Mouse (Mus musculus) cortical plate, adult 2 months (tissue): Measurements from ENCODE around the gene Mfsd4b3.

Experiments
- CTCF ChIP-seq: fragments of 200-500 bp; IDR thresholded peaks from 2 replicates; pipeline ENCODE4 v1.5.1; 2011; ENCODE audit warnings: mild to moderate bottlenecking, control low read depth, low read length; ENCODE audit not compliant: insufficient read depth; ENCODE audit errors: extremely low read depth
- POLR2A ChIP-seq: fragments of 200-500 bp; IDR thresholded peaks from 2 replicates; pipeline ENCODE4 v1.6.1; 2011; ENCODE audit warnings: mild to moderate bottlenecking, low read length, control low read depth; ENCODE audit not compliant: insufficient read depth; ENCODE audit errors: extremely low read depth

- TF ChIP-seq POLR2A = no peak
- peak; percentile 68 for TF ChIP-seq CTCF
These were observed at the start of gene Mfsd4b3 for GRCm38 (mm10) chr10:39959761-39960440.
